Mouse (Mus musculus) megakaryocyte-erythroid progenitor cell, adult 5-6 weeks (primary cell): ENCODE data around the gene Prf1. TPM values are rescaled to one million over a fixed set of nuclear protein-coding genes. Genes with fewer than 3 reads are reported as not detected.

ENCODE experiments used
- ATAC-seq: replicated peaks from 2 replicates; pipeline ENCODE4 v1.8.0; 2016; ENCODE audit warnings: mild to moderate bottlenecking, inconsistent platforms; ENCODE audit not compliant: severe bottlenecking, poor library complexity, low FRiP score, low TSS enrichment
- total RNA-seq, 2 experiments: library from RNA; stranded (forward) in 1 of 2; stranded (reverse) in 1 of 2; fragments of 200-1000, 215-1000 nt in 1 of 2; fragments of >200 nt in 1 of 2; fragmentation: Nextera tagmentation in 1 of 2; gene quantifications; 2 replicates each; pipeline ENCODE4 v1.2.3; 2014 to 2017

Prf1 gene
- total RNA-seq, 2 experiments from 2014 or later, result 2.2 TPM; not detected in 1

DNA sequence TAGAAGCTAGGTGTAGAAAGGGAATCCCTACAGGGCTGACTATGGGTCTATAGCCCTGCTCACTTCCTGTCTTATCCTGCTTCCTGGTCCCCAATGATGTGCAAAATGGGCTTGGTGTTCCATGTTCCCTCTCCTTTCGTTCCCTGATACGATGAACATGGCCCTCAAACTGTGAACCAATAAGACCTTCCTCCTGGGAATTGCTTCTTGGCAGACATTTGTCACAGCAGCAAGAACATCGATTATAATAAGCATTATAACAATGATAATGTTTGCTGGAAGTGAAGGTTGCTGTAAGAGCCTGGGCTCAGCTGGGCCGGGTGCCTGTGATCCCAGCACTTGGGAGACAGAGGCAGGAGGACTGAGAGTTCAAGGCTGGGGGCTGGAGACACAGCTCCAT lies 13.3 kb upstream of the Prf1 start:
- ATAC-seq, result no peak

- no peak for ATAC-seq
These were observed 12.4 kb upstream of the Prf1 start for GRCm38 (mm10) chr10:61285271-61285670.

GRCm38 (mm10) chr10:61286246-61286645 lies 11.4 kb upstream of the Prf1 start:
- ATAC-seq, result no peak

- ATAC-seq, result no peak
These were observed 7.6 kb upstream of the Prf1 start for GRCm38 (mm10) chr10:61290016-61290415.

DNA sequence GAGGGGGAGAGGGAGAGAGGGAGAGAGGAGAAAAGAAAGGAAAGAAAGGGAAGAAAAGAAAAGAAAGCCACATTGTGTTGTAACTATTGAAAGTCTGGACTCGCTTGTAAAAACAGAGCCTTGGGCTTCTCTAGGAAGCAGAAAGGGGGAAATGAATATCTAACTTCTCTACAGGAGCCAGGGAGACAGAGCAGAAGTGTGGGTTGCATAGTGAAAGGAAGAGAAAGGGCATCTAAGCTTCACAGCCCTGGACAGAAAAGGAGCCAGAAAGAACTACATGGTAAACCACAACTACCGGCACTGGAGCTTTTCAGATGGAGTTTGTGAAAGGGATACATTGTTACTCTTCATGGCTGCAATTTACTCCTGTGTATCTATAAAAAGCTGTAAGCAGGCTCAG lies 7.2 kb upstream of the Prf1 start:
- no peak for ATAC-seq

- ATAC-seq, result no peak
These were observed 3.4 kb upstream of the Prf1 start for GRCm38 (mm10) chr10:61294242-61294641.

DNA sequence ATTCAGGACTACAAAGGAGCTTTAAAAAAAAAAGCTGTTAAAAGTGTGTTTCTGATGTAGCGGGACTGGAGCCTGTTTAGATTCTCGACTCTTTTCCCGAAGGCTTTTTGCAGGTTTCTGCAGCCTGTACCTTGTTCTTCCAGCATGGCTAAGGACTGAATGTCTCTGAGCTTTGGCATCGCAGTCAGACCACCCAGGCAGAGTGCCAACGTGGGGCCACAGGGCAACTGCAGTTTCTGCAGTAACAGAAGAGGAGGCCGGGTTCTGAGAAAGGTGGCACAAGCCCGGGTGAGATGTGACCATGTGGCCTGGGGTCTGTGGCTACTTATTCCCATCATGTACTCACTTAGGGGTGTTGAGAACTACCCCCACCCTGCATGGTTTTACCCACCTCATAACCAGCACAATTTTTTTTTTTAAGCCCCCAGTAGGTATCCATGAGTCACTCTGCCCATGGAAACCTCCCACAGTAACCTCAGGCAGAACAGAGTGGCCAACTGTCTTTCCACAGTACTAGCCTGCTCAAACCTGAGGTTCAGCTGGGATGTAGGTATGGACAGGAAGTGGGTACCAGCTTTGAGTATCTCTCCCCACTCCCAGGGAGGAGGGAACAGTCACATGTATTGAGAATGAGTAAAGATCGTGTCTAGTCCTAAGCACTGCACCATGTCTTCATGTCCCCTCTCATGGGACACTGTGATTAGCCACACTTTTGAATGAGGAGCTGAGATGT lies 754 bp upstream of the Prf1 start:
- ATAC-seq, result no peak

GRCm38 (mm10) chr10:61300996-61301395 lies 3.4 kb downstream of the Prf1 start:
- no peak for ATAC-seq

GRCm38 (mm10) chr10:61304046-61304445 lies 6.4 kb downstream of the Prf1 start:
- no peak for ATAC-seq

GRCm38 (mm10) chr10:61305928-61306590 lies 8.4 kb downstream of the Prf1 start:
- ATAC-seq, result peak; percentile 81

GRCm38 (mm10) chr10:61308706-61309320 lies 11.2 kb downstream of the Prf1 start:
- ATAC-seq, result no peak

GRCm38 (mm10) chr10:61312159-61312558 lies 14.5 kb downstream of the Prf1 start:
- ATAC-seq, result no peak

GRCm38 (mm10) chr10:61312754-61313153 lies 15.1 kb downstream of the Prf1 start:
- no peak for ATAC-seq

- no peak for ATAC-seq
These were observed 16.1 kb downstream of the Prf1 start for GRCm38 (mm10) chr10:61313750-61314149.

DNA sequence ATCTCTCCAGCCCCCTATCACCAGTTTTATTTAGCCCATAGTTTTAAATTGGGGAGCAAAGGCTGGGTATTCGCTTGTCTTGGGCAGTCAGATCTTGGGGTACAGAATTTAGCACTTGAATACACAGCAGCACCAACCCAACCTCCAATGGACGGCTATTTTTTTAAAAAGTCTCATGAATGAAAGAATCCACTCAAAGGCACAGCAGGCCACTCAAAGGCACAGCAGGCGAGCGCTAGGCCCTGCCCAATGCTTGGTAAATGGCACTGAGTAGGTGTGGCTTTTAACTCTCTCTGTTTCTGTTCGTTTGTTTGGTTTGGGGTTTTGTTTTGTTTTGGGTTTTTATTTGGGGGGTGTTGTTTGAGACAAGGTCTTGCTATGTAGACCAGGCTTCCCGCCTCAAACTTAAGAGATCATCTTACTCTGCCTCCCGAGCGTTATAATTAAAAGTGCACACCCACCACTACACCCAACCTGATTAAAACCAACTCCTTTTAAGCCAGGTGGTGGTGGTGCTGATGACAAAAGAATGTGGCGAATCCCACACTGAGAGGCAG lies 17.8 kb downstream of the Prf1 start:
- no peak for ATAC-seq

DNA sequence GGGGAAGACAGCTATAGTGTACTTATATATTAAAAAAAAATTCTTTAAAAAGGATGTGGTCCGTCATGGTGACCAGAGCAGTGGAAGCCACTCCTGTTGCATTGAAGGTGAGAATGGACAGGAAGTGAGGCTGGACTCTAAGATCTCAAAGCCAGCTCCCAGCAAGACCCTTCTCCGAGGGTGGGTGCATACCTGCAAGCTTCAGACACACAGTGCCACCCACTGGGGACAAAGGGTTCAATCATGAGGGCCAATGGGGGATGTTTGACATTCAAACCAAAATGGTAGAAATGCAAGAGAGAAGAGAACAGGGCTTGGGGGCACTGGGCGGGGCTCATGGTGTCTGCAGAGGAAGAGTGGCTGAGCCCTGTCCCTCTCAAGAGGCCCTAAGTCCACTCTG lies 20.9 kb downstream of the Prf1 start:
- no peak for ATAC-seq

DNA sequence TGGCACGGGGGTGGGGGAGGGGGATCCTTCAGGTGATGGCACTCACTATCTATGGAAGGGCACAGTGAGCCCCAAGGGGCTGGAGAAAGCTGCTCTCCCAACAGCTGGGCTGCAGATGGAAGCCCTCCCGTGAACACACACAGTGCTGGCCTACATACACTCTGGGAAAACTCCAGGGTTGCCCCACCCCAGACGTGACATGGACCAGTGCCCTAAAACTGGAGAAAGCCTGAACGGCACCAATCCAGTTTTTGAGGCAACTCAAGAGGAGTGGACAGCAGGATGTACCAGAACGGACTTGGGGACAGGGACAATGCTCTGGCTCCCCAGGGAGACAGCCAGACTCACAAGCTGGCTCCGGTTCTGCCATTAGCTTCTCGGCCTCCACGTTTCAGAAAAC lies 27.1 kb downstream of the Prf1 start:
- no peak for ATAC-seq

GRCm38 (mm10) chr10:61325782-61326328 lies 28.2 kb downstream of the Prf1 start:
- no peak for ATAC-seq

DNA sequence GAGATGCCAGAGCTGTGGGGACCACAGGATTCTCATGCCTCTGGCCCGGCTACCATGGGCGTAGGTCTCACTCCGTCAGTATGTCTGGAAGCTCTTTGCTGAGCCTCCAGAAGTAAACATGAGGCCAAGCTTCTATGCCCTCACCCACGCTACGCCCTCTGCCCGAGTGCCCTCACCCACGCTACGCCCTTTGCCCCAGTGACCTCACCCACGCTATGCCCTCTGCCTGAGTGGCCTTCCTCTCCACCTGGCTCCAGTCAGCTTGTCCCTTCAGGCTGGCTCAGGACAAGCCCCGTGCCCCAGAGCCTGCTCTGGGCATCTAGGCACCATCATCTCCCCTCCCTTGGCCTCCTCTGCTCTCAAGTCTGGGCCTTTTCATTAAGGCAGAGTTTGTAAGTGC lies 29.9 kb downstream of the Prf1 start:
- ATAC-seq, result no peak

DNA sequence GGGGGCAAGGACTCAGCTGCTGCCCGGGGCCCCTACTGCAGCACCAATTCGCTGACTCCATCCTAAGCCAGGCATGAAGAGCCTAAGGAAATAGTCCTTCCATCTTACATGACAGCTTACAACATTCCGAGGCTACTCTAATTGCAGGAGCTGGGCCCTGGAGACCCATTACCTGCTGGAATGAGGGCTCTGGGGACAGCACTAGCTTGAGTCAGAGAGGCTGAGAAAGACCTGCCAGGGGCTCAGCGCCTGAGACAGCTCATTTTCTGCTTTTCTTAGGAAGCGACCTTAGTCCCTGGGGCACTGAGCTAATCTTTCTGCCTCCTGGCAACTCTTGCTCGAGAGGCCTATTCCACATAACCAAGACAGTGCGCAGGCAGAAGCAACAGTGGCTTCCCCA lies 31.3 kb downstream of the Prf1 start:
- ATAC-seq, result no peak
